Mouse (Mus musculus): ENCODE data around the gene Coa3. TPM values are rescaled to one million over a fixed set of nuclear protein-coding genes. Genes with fewer than 3 reads are reported as not detected.
"Not testable (repeated sequence)": the region's sequence is repeated elsewhere in the genome, so short reads cannot be mapped to it uniquely, and the experiment has no call there.

Gene Coa3
- polyA plus RNA-seq (2015; fragmentation: Nextera tagmentation; extraction: Ambion mirVana), result 185 and 195 TPM in 2 replicates

GRCm38 (mm10) chr11:101278223-101279192 is at the start of gene Coa3, which contains the start of gene Cntd1:
Gene Coa3 (minus strand): TSS chr11:101279114.
Gene Cntd1 (plus strand): TSS chr11:101279012.
- H3K4me1 ChIP-seq, result peaks cover 60% of the 10 kb centered on the region
- H3K27me3 ChIP-seq, result no peaks in the 10 kb centered on the region
- peaks cover 23% of the 10 kb centered on the region for H3K36me3 ChIP-seq
- WGBS, result 7% methylated on average over 45 of the region's 45 CpGs
- peak; percentile 87 for ATAC-seq (replicated peaks; ENCODE audit: low FRiP score)
- H3K27ac ChIP-seq, result peak within 1 kb of the TSS; percentile 89
- peak within 1 kb of the TSS; percentile 73 for H3K4me2 ChIP-seq
- peak within 1 kb of the TSS; percentile 74 for H3K9ac ChIP-seq
- peak within 1 kb of the TSS; percentile 72 for H3K4me3 ChIP-seq (replicated peaks)
- no peaks in the 10 kb centered on the region for H3K9me3 ChIP-seq (replicated peaks)

DNA sequence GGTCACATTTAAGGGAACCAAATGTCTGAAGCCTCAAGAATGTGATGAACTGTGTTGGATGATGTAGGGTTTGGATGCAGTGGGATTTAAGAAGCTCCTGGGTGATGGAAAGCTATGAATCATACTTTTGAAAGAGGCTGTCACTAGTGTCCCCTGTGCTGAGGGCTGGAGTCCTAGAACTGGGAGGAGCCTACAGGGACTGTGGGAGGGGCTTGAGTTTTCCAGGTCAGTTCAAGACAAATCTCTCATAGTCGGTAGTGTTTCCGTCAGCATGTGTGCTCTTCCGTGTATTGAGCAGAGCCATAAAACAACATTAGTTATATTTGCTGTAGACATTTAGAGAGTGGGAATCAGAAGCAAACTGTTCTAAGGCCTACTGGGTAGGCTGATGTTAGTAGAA is 48.4 kb upstream of the Coa3 start:
- H3K9ac ChIP-seq, result no peak overlapping the region
- no peaks in the 10 kb centered on the region for H3K27me3 ChIP-seq
- no peak overlapping the region for H3K4me3 ChIP-seq (replicated peaks)
- H3K36me3 ChIP-seq, result peaks cover 39% of the 10 kb centered on the region
- no peak overlapping the region for H3K4me2 ChIP-seq
- no peaks in the 10 kb centered on the region for H3K9me3 ChIP-seq (replicated peaks)
- 54% methylated on average over 3 of the region's 3 CpGs for WGBS
- H3K27ac ChIP-seq, result no peak overlapping the region
- ATAC-seq (replicated peaks; ENCODE audit: low FRiP score), result no peak
- 0 out of 2 replicates have a peak, but pooled peaks cover 3% of the 10 kb centered on the region for H3K4me1 ChIP-seq

DNA sequence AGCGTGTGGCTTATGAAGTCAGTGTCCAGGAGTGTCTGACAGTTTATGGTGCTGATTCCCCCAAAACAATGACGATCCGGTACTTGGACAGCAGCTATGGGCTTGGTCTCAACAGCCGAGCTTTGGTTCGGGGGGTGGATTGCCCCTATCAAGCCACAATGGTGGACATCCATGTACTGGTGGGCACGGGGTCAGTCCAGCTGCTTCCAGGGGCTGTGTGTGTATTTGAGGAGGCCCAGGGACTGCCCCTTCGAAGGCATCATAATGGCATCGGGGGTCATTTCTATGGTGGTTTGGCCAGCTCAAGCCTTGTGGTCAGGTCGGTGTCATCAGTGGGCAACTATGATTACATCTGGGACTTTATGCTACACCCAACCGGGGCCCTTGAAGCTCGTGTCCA is 47.2 kb upstream of the Coa3 start:
- WGBS, result 88% methylated on average over 11 of the region's 11 CpGs
- no peak overlapping the region for H3K4me2 ChIP-seq
- peaks cover 51% of the 10 kb centered on the region for H3K36me3 ChIP-seq
- H3K9ac ChIP-seq, result no peak overlapping the region
- no peaks in the 10 kb centered on the region for H3K9me3 ChIP-seq (replicated peaks)
- H3K27ac ChIP-seq, result no peak overlapping the region
- H3K27me3 ChIP-seq, result no peaks in the 10 kb centered on the region
- 0 out of 2 replicates have a peak, but pooled peaks cover 3% of the 10 kb centered on the region for H3K4me1 ChIP-seq
- H3K4me3 ChIP-seq (replicated peaks), result no peak overlapping the region
- no peak for ATAC-seq (replicated peaks; ENCODE audit: low FRiP score)

DNA sequence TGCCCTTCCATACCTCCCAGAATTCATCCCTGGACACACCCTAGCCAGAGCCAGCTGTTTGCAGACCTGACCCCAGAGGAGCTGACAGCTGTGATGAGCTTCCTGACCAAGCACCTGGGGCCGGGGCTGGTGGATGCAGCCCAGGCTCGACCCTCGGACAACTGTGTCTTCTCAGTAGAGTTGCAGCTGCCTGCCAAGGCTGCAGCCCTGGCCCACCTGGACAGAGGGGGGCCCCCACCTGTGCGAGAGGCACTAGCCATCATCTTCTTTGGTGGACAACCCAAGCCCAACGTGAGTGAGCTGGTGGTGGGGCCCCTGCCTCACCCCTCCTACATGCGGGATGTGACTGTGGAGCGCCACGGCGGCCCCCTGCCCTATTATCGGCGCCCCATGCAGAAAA is 46.3 kb upstream of the Coa3 start:
- H3K4me1 ChIP-seq; H3K4me2 ChIP-seq; H3K9ac ChIP-seq; ATAC-seq (replicated peaks; ENCODE audit: low FRiP score); H3K27me3 ChIP-seq; H3K27ac ChIP-seq; H3K4me3 ChIP-seq (replicated peaks); H3K9me3 ChIP-seq (replicated peaks): not testable (repeated sequence)
- 94% methylated on average over 11 of the region's 11 CpGs for WGBS
- peaks cover 60% of the 10 kb centered on the region for H3K36me3 ChIP-seq

DNA sequence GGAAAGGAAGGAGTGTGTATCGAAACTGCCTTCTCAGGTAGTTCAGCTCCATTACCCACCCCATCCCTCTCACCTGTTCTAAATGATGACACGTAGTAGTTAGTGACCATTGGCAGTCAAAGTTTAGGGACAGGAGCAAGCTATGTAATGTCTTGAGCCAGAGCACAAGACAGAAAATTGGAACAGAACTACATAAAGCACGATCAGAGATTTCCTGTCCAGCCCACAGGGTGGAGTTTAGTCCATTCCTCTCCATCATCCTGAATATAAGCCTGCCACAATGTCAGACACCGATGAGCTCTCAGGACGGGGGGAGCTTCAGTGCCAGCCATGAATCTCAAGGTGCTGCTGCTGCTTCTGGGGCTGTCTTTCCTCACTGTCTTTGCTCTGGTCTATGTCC is 45.8 kb upstream of the Coa3 start, which contains the start of gene Aoc2:
Gene Aoc2 (plus strand): TSS at position 301 of the 400 bp plus-strand sequence.
- Histone ChIP-seq H3K9me3 (replicated peaks) (no peaks in the 10 kb centered on the region), H3K36me3 (peaks cover 65% of the 10 kb centered on the region), H3K4me2 (no peak within 1 kb of the TSS), H3K27me3 (no peaks in the 10 kb centered on the region), H3K4me1 (no peaks in the 10 kb centered on the region), H3K27ac (no peak within 1 kb of the TSS), H3K4me3 (replicated peaks) (no peak within 1 kb of the TSS), H3K9ac (no peak within 1 kb of the TSS)
- WGBS, result 92% methylated on average over 5 of the region's 5 CpGs
- ATAC-seq (replicated peaks; ENCODE audit: low FRiP score), result no peak

DNA sequence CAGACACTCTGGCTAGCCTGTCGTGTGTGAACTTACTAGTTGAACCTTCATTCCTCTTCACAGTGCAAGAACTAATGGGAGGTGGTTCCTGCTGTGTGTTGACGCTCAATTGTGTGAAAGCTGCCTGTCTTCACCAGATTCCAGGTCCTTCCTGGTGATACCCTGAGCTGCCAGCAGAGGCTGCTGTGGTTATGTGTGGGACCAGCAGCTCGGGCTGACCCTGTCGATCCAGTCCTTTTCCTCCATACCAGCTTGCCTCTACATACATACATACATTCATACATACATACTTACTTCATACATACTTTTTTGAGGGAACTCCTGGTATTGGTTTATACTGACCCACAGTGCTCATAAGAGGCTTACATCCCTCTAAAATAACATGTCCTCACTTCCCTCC is 44.7 kb upstream of the Coa3 start:
- H3K9me3 ChIP-seq (replicated peaks), result no peaks in the 10 kb centered on the region
- WGBS, result 23% methylated on average over 4 of the region's 4 CpGs
- H3K4me3 ChIP-seq (replicated peaks), result no peak overlapping the region
- no peaks in the 10 kb centered on the region for H3K27me3 ChIP-seq
- peaks cover 76% of the 10 kb centered on the region for H3K36me3 ChIP-seq
- H3K9ac ChIP-seq, result no peak overlapping the region
- no peak overlapping the region for H3K4me2 ChIP-seq
- no peak overlapping the region for H3K27ac ChIP-seq
- H3K4me1 ChIP-seq, result no peaks in the 10 kb centered on the region
- ATAC-seq (replicated peaks; ENCODE audit: low FRiP score), result peak; percentile 40; the same call in 1 of the 2 replicates

GRCm38 (mm10) chr11:101316501-101316917 is 37.6 kb upstream of the Coa3 start:
- peaks cover 18% of the 10 kb centered on the region for H3K4me1 ChIP-seq
- peak overlapping the region; percentile 84 for H3K9ac ChIP-seq
- H3K4me3 ChIP-seq (replicated peaks), result peak overlapping the region; percentile 99
- peak; percentile 72 for ATAC-seq (replicated peaks; ENCODE audit: low FRiP score)
- no peaks in the 10 kb centered on the region for H3K27me3 ChIP-seq
- H3K4me2 ChIP-seq, result peak overlapping the region; percentile 92
- H3K36me3 ChIP-seq, result peaks cover 41% of the 10 kb centered on the region
- no peaks in the 10 kb centered on the region for H3K9me3 ChIP-seq (replicated peaks)
- WGBS, result 1% methylated on average over 17 of the region's 17 CpGs
- H3K27ac ChIP-seq, result peak overlapping the region; percentile 87

- no peaks in the 10 kb centered on the region for H3K9me3 ChIP-seq (replicated peaks)
- H3K9ac ChIP-seq, result peak within 1 kb of the TSS; percentile 84
- peak within 1 kb of the TSS; percentile 87 for H3K27ac ChIP-seq
- H3K4me1 ChIP-seq, result peaks cover 18% of the 10 kb centered on the region
- H3K4me2 ChIP-seq, result peak within 1 kb of the TSS; percentile 92
- WGBS, result under 1% methylated on average over 62 of the region's 62 CpGs
- ATAC-seq (replicated peaks; ENCODE audit: low FRiP score), result peak; percentile 93
- H3K27me3 ChIP-seq, result no peaks in the 10 kb centered on the region
- H3K36me3 ChIP-seq, result peaks cover 35% of the 10 kb centered on the region
- peak within 1 kb of the TSS; percentile 99 for H3K4me3 ChIP-seq (replicated peaks)
Measured at GRCm38 (mm10) chr11:101315665-101316500, 37.0 kb upstream of the Coa3 start, which contains the start of gene Psme3. Gene Psme3 (plus strand): TSS chr11:101316213.

DNA sequence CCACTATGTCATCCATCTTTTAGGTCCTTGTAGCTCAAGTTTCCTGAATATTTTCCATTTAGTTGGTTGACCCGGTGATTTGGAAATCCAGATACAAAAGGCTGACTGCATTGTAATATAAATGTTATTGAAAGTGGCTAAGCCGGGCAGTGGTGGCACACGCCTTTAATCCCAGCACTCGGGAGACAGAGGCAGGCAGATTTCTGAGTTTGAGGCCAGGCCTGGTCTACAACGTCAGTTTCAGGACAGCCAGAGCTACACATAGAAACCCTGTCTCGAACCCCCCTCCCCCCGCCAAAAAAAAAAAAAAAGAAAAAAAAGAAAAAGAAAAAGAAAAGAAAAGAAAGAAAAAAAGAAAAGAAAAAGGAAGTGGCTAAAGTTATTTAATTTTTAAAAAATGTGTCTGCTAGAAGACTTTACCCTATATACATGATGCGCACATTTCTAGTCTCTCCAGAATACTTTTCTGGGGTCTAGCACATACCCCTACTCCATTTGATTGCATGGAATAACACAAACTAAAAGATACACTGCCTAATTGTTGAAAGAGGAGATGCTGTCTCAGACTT is 36.3 kb upstream of the Coa3 start:
- H3K9me3 ChIP-seq (replicated peaks), result no peaks in the 10 kb centered on the region
- H3K4me2 ChIP-seq, result peak overlapping the region; percentile 92
- no peaks in the 10 kb centered on the region for H3K27me3 ChIP-seq
- H3K9ac ChIP-seq, result peak overlapping the region; percentile 84
- H3K4me1 ChIP-seq, result peaks cover 18% of the 10 kb centered on the region
- ATAC-seq (replicated peaks; ENCODE audit: low FRiP score), result no peak
- H3K4me3 ChIP-seq (replicated peaks), result peak overlapping the region; percentile 99
- H3K27ac ChIP-seq, result peak overlapping the region; percentile 87
- WGBS, result 83% methylated on average over 8 of the region's 8 CpGs
- H3K36me3 ChIP-seq, result peaks cover 27% of the 10 kb centered on the region

DNA sequence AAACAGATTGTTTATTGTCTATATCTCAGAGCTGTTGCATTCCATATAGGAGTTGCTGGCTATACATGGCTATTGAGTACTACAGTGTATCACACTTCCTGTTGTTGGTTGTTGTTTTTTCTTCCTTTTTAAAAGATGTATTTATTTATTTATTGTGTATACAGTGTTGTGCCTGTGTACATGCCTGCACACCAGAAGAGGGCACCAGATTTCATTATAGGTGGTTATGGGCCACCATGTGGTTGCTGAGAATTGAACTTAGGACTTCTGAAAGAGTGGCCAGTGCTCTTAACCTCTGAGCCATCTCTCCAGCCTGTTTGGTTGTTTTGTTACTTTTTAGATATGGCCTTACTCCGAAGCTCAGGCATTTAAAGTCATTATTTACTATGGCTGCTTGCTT is 35.7 kb upstream of the Coa3 start:
- peaks cover 21% of the 10 kb centered on the region for H3K36me3 ChIP-seq
- no peak overlapping the region for H3K9ac ChIP-seq
- H3K27me3 ChIP-seq, result no peaks in the 10 kb centered on the region
- no peaks in the 10 kb centered on the region for H3K9me3 ChIP-seq (replicated peaks)
- ATAC-seq (replicated peaks; ENCODE audit: low FRiP score), result no peak
- H3K4me3 ChIP-seq (replicated peaks), result no peak overlapping the region
- no peak overlapping the region for H3K4me2 ChIP-seq
- no peak overlapping the region for H3K27ac ChIP-seq
- 90% methylated on average over 1 of the region's 1 CpGs for WGBS
- peaks cover 18% of the 10 kb centered on the region for H3K4me1 ChIP-seq

DNA sequence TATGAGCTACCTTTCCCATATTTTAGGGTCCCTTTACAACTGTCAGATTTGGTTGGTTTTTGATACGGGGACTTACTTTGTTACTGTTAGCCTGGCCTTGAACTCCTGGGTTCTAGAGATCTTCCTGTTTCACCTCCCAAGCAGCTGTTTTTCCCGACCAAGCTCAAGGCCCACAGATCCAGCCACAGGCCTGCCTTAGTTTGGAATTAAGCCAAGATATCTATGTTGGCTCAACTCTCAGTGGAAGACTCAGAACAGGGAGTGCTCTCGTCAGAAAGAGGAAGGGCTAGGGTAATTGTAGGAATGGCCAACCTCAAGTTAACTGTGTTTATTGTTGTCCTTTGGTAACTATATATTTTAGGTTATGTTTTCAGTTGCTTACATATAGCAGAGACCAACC is 33.2 kb upstream of the Coa3 start:
- Histone ChIP-seq H3K4me3 (replicated peaks) (no peak overlapping the region), H3K4me1 (peaks cover 8% of the 10 kb centered on the region), H3K27me3 (peaks cover 5% of the 10 kb centered on the region), H3K9ac (no peak overlapping the region), H3K9me3 (replicated peaks) (no peaks in the 10 kb centered on the region), H3K36me3 (no peaks in the 10 kb centered on the region), H3K27ac (no peak overlapping the region), H3K4me2 (no peak overlapping the region)
- WGBS, result 56% methylated on average over 3 of the region's 3 CpGs
- ATAC-seq (replicated peaks; ENCODE audit: low FRiP score), result no peak
